Mouse (Mus musculus) E14TG2a.4 (cell line): ENCODE results near the gene Olfr1047.

Experiments
- CTCF ChIP-seq: conservative IDR thresholded peaks from 2 replicates; pipeline ENCODE4 v1.5.1; 2014; ENCODE audit warnings: low read length
- NANOG ChIP-seq: IDR thresholded peaks from 2 replicates; pipeline ENCODE4 v1.6.1; 2014; ENCODE audit warnings: borderline replicate concordance, low read length, mixed read lengths
- POU5F1 ChIP-seq: IDR thresholded peaks from 2 replicates; pipeline ENCODE4 v1.6.1; 2014; ENCODE audit warnings: low read length, borderline replicate concordance

GRCm38 (mm10) chr2:86219214-86219613 is 12.0 kb downstream of the Olfr1047 start, which contains the start of gene Olfr1046:
- no peak for TF ChIP-seq CTCF
- TF ChIP-seq POU5F1: no peak
- TF ChIP-seq NANOG: no peak
